Mouse (Mus musculus) MEL (cell line): ENCODE measurements around the gene Doxl2.

Experiments used
- CHD2 ChIP-seq: IDR thresholded peaks from 2 replicates; pipeline ENCODE4 v1.6.1; 2011; ENCODE audit warnings: low read length, improper control_type of control experiment
- CTCF ChIP-seq, 3 experiments: IDR thresholded peaks in 2 of 3; conservative IDR thresholded peaks in 1 of 3; 2 replicates each; pipeline ENCODE4 v1.5.1; 2011 to 2012; ENCODE audit warnings: low read length in 3 of 3, low read depth in 2 of 3, mild to moderate bottlenecking in 2 of 3, improper control_type of control experiment in 1 of 3, inconsistent platforms in 1 of 3, mixed read lengths in 1 of 3, moderate library complexity in 1 of 3; ENCODE audit not compliant: control insufficient read depth in 1 of 3, insufficient read depth in 1 of 3, poor library complexity in 1 of 3, severe bottlenecking in 1 of 3
- GATA1 ChIP-seq: IDR thresholded peaks from 2 replicates; pipeline ENCODE4 v1.6.1; 2011; ENCODE audit warnings: low read depth, low read length, improper control_type of control experiment
- KAT2A ChIP-seq: conservative IDR thresholded peaks from 2 replicates; pipeline ENCODE4 v1.6.1; 2012; ENCODE audit warnings: low read depth, low read length, improper control_type of control experiment, inconsistent platforms
- MAX ChIP-seq: IDR thresholded peaks from 2 replicates; pipeline ENCODE4 v1.6.1; 2011; ENCODE audit warnings: low read length, improper control_type of control experiment
- TCF12 ChIP-seq: IDR thresholded peaks from 2 replicates; pipeline ENCODE4 v1.6.1; 2014; ENCODE audit warnings: low read depth, mild to moderate bottlenecking, inconsistent platforms, low read length, improper control_type of control experiment, moderate library complexity
- USF2 ChIP-seq, 2 experiments: IDR thresholded peaks; 2 replicates each; pipeline ENCODE4 v1.6.1; 2011 to 2012; ENCODE audit warnings: improper control_type of control experiment in 2 of 2, low read length in 2 of 2, borderline replicate concordance in 1 of 2, inconsistent platforms in 1 of 2, low read depth in 1 of 2, mild to moderate bottlenecking in 1 of 2; ENCODE audit not compliant: insufficient read depth in 1 of 2
- ZKSCAN1 ChIP-seq: IDR thresholded peaks from 2 replicates; pipeline ENCODE4 v1.6.1; 2012; ENCODE audit warnings: low read depth, mild to moderate bottlenecking, inconsistent platforms, low read length, improper control_type of control experiment, moderate library complexity
- ZMIZ1 ChIP-seq: IDR thresholded peaks from 2 replicates; pipeline ENCODE4 v1.6.1; 2012; ENCODE audit warnings: low read depth, mild to moderate bottlenecking, inconsistent platforms, low read length, improper control_type of control experiment, moderate library complexity

DNA sequence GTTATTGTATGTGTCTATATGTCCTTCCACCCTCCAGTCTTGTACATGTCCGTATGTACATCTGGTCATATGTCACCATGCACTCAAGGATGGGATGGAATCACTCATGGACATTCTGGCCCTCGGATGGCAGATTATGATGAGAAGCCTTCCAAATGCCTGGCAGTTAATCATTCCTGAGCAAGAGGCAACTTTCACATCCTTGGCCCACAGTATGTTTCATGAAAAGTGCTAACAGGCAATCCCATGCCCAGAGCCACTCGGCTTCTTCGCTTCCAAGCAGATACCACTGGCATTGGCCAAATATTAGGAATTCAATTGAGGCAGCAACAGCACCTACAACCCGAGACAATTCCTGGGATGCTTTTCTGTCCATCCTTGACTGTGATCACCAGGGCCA lies 24.1 kb upstream of the Doxl2 start:
- TF ChIP-seq KAT2A (no peak), ZMIZ1 (no peak), ZKSCAN1 (no peak), CHD2 (no peak), CTCF (IDR thresholded peaks at IDR 0.05 in 2 of 3, conservative IDR thresholded peaks at IDR 0.05 in 1 of 3; ENCODE audit: control insufficient read depth in 1 of 3, insufficient read depth in 1 of 3, low read depth in 2 of 3, low read length in 3 of 3, poor library complexity in 1 of 3, severe bottlenecking in 1 of 3) (no peak), TCF12 (no peak), MAX (no peak), GATA1 (no peak), USF2 (IDR thresholded peaks at IDR 0.05; ENCODE audit: borderline replicate concordance in 1 of 2, insufficient read depth in 1 of 2, low read depth in 1 of 2, low read length in 2 of 2) (no peak)
